Comparison of ENCODE assay signal across 8 mouse cellular contexts in the genomic region with DNA sequence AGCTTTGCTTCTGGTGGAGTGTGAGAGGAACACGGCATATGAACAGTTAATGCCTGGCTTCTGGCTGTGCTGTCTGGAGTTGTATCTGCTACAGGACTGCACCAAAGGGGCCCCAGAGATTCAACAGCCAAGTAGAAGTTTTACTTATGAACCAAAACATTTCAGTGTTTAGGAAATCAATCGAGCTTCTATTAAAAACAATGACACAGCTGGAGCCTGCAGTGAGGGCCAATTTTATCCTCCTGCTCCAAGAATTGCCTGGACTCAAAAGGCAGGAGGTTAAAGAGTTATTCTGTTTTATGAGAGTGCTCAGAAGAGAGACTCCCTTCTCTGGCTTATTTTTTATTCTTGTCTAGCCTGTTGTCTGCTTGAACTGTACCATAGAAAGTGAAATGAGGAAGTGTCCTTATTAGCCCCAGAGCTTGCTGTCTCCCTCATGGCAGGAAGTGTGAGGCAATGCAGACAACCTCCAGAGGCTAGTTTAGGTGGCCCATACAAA.
A peak's percentile ranks its signal among the peaks of the same experiment; 100 is the strongest.
DNase-seq lines count a peak whose midpoint lies in the region; ATAC-seq and TF ChIP-seq lines count a peak whose summit lies in the region.

No protein-coding gene starts in this region.

- no peak overlapping the region for H3K4me2 ChIP-seq in forebrain, postnatal 0 days (ENCODE audit: low read depth)

- no peak for TF ChIP-seq CTCF in MEL (IDR thresholded peaks at IDR 0.05 in 2 of 3, conservative IDR thresholded peaks at IDR 0.05 in 1 of 3; ENCODE audit: control insufficient read depth in 1 of 3, insufficient read depth in 1 of 3, low read depth in 2 of 3, low read length in 3 of 3, poor library complexity in 1 of 3, severe bottlenecking in 1 of 3)
- no peak for TF ChIP-seq CTCF in brain, embryonic 14.5 days (IDR thresholded peaks at IDR 0.05; ENCODE audit: borderline replicate concordance, extremely low read depth, insufficient read depth, insufficient read length)
- no peak for TF ChIP-seq CTCF in forebrain, postnatal 0 days (IDR thresholded peaks at IDR 0.05; ENCODE audit: low read depth)

- H3K4me1 ChIP-seq in MEL (ENCODE audit: control insufficient read depth in 1 of 2, insufficient read depth in 2 of 2, low read length in 2 of 2), result no peaks in the 10 kb centered on the region
- H3K4me1 ChIP-seq in forebrain, postnatal 0 days (ENCODE audit: insufficient read depth), result peaks cover 6% of the 10 kb centered on the region; the same call in 1 of the 2 replicates

- H3K36me3 ChIP-seq in MEL (ENCODE audit: control insufficient read depth in 1 of 2, insufficient read depth in 2 of 2, low read length in 2 of 2), result no peaks in the 10 kb centered on the region
- no peaks in the 10 kb centered on the region for H3K36me3 ChIP-seq in forebrain, postnatal 0 days (ENCODE audit: insufficient read depth)

- peak overlapping the region; percentile 14 to 42; a peak in 2 of 4 replicates for H3K4me3 ChIP-seq in MEL (ENCODE audit: control insufficient read depth in 1 of 2, insufficient read depth in 1 of 2, low read depth in 2 of 2, low read length in 2 of 2)
- H3K4me3 ChIP-seq in forebrain, postnatal 0 days (ENCODE audit: low read depth, low read length), result no peak overlapping the region

- TF ChIP-seq EP300 in MEL (IDR thresholded peaks at IDR 0.05; ENCODE audit: low read depth in 1 of 2, low read length in 2 of 2), result no peak

- no peaks in the 10 kb centered on the region for H3K79me2 ChIP-seq in MEL (ENCODE audit: control insufficient read depth, insufficient read depth, low read length, poor library complexity)

- no peak for TF ChIP-seq POLR2A in MEL (IDR thresholded peaks at IDR 0.05; ENCODE audit: control insufficient read depth in 1 of 2, insufficient read depth in 1 of 2, low read depth in 1 of 2, low read length in 2 of 2, poor library complexity in 1 of 2)
- no peak for TF ChIP-seq POLR2A in brain, embryonic 14.5 days (IDR thresholded peaks at IDR 0.05; ENCODE audit: borderline replicate concordance, extremely low read depth, insufficient read depth, insufficient read length, poor library complexity, severe bottlenecking)

- H3K27ac ChIP-seq in MEL (ENCODE audit: control insufficient read depth, low read depth, low read length), result no peak overlapping the region; the same call in 1 of the 2 replicates
- H3K27ac ChIP-seq in forebrain, postnatal 0 days (ENCODE audit: low read depth, low read length), result no peak overlapping the region

- DNase-seq in layer of hippocampus, adult 11-12 months (ENCODE audit: low spot score), result peak; percentile 10
- DNase-seq in layer of hippocampus, postnatal 25 days (ENCODE audit: extremely low spot score in 1 of 2, low spot score in 1 of 2), result no peak
- DNase-seq in MEL (ENCODE audit: low read depth, low spot score), result peak; percentile 36
- DNase-seq in brain, embryonic 14.5 days (ENCODE audit: low read depth), result peak; percentile 67
- DNase-seq in kidney, postnatal 36 days, result peak; percentile 13 to 14
- DNase-seq in ovary, postnatal 36 days (ENCODE audit: low spot score), result peak; percentile 4
- no peak for DNase-seq in forebrain, postnatal 0 days
- DNase-seq in thymus, adult 18-20 months, result no peak

- no peak for TF ChIP-seq RAD21 in MEL (IDR thresholded peaks at IDR 0.05; ENCODE audit: low read depth, low read length)

- no peaks in the 10 kb centered on the region for H3K27me3 ChIP-seq in MEL (ENCODE audit: control insufficient read depth in 1 of 2, insufficient read depth in 2 of 2, low read length in 2 of 2)
- H3K27me3 ChIP-seq in forebrain, postnatal 0 days (ENCODE audit: insufficient read depth, low read length), result no peaks in the 10 kb centered on the region

- H3K9ac ChIP-seq in MEL (ENCODE audit: control insufficient read depth, low read depth, low read length, poor library complexity, severe bottlenecking), result peak overlapping the region; percentile 45; the same call in 1 of the 2 replicates
- H3K9ac ChIP-seq in forebrain, postnatal 0 days, result no peak overlapping the region

- ATAC-seq in forebrain, postnatal 0 days, result no peak

- H3K9me3 ChIP-seq in MEL (replicated peaks; ENCODE audit: insufficient read depth, low read length), result no peaks in the 10 kb centered on the region
- H3K9me3 ChIP-seq in forebrain, postnatal 0 days (ENCODE audit: low read length), result no peaks in the 10 kb centered on the region

- WGBS in forebrain, postnatal 0 days, result 7% methylated on average over 2 of the region's 2 CpGs

TF ChIP-seq in MEL, 35 proteins besides CTCF, POLR2A, EP300 and RAD21:
- TF ChIP-seq KAT2A (conservative IDR thresholded peaks at IDR 0.05; ENCODE audit: low read depth, low read length), result no peak
- no peak for TF ChIP-seq UBTF (IDR thresholded peaks at IDR 0.05; ENCODE audit: borderline replicate concordance, insufficient read depth, low read depth, low read length)
- TF ChIP-seq MAZ (IDR thresholded peaks at IDR 0.05; ENCODE audit: low read depth, low read length), result no peak
- 0 out of 2 replicates have a peak, but pooled peaks have one; percentile 19 for TF ChIP-seq MAX (IDR thresholded peaks at IDR 0.05; ENCODE audit: low read length)
- TF ChIP-seq USF1 (IDR thresholded peaks at IDR 0.05; ENCODE audit: low read depth, low read length), result no peak
- TF ChIP-seq HCFC1 (IDR thresholded peaks at IDR 0.05; ENCODE audit: low read depth, low read length), result no peak

Comparison
In these comparisons a context has a peak if more than half of its experiments do, and no peak if none do; other contexts are left out.
1. DNase-seq: peak in layer of hippocampus, adult 11-12 months (single experiment), MEL (single experiment), brain, embryonic 14.5 days (single experiment), kidney, postnatal 36 days (2 of 2) and ovary, postnatal 36 days (single experiment); none in layer of hippocampus, postnatal 25 days (0 of 2), forebrain, postnatal 0 days (single experiment) and thymus, adult 18-20 months (0 of 2).